Mouse (Mus musculus): ENCODE data around the gene Fsd2. TPM values are rescaled to one million over a fixed set of nuclear protein-coding genes. Genes with fewer than 3 reads are reported as not detected.

Gene Fsd2
- polyA plus RNA-seq, 1 experiment = 0.43 TPM

DNA sequence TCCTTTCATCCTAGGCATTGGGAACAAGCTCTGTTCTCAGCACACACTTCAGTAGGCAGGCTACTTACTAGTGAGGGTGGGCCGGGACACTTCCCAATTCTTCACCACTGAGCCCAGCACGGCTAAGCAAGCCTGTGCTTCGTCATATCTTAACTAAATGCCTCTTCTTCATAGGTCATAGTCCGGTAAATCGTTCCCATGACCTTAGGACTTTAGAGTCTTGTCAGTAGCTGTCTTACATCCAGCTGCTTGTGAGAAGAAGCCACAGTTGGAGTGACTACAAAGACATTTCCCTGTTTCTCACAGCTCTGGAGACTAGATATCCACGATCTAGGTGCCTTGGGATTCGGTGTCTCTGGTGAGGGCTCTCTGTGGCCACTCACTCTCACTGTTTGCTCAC is 18.6 kb upstream of the Fsd2 start:
- H3K4me3 ChIP-seq (ENCODE audit: control insufficient read depth, low read depth, low read length) = no peak overlapping the region
- no peaks in the 10 kb centered on the region for H3K4me1 ChIP-seq (ENCODE audit: control insufficient read depth, insufficient read depth, low read length)
- TF ChIP-seq POLR2A (IDR thresholded peaks at IDR 0.05; ENCODE audit: control insufficient read depth, low read depth, low read length) = no peak
- TF ChIP-seq CTCF (IDR thresholded peaks at IDR 0.05; ENCODE audit: control insufficient read depth, insufficient read depth, insufficient replicate concordance, low read depth, low read length) = no peak
- H3K27ac ChIP-seq (ENCODE audit: control insufficient read depth, insufficient read depth, low read depth, low read length) = no peak overlapping the region
- H3K36me3 ChIP-seq (ENCODE audit: control insufficient read depth, insufficient read depth, low read length) = no peaks in the 10 kb centered on the region; the same call in 1 of the 2 replicates
- H3K27me3 ChIP-seq (ENCODE audit: control insufficient read depth, insufficient read depth, low read length) = no peaks in the 10 kb centered on the region

DNA sequence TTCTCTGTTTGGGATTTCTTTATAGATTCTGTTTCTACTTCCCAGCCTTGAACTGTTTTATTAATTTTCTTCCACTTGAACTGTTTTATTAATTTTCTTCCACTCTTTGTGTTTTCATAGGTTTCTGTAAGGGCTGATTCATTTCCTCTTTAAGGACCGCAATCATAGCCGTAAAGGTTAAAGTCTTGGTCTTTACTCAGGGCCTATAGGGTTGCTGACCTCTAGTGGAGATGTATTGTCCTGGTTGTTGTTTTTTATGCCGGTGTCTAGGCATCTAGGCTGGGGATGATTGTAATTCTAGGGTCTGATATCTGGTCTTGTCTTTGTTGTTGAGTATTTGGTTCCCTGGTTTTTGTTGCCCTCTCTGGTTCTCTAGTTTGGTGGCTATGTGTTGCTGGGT is 16.8 kb upstream of the Fsd2 start:
- H3K27me3 ChIP-seq (ENCODE audit: control insufficient read depth, insufficient read depth, low read length) = no peaks in the 10 kb centered on the region
- no peaks in the 10 kb centered on the region; the same call in 1 of the 2 replicates for H3K36me3 ChIP-seq (ENCODE audit: control insufficient read depth, insufficient read depth, low read length)
- H3K27ac ChIP-seq (ENCODE audit: control insufficient read depth, insufficient read depth, low read depth, low read length) = no peak overlapping the region
- H3K4me1 ChIP-seq (ENCODE audit: control insufficient read depth, insufficient read depth, low read length) = no peaks in the 10 kb centered on the region
- H3K4me3 ChIP-seq (ENCODE audit: control insufficient read depth, low read depth, low read length) = no peak overlapping the region
- TF ChIP-seq CTCF (IDR thresholded peaks at IDR 0.05; ENCODE audit: control insufficient read depth, insufficient read depth, insufficient replicate concordance, low read depth, low read length) (no peak), POLR2A (IDR thresholded peaks at IDR 0.05; ENCODE audit: control insufficient read depth, low read depth, low read length) (no peak)

DNA sequence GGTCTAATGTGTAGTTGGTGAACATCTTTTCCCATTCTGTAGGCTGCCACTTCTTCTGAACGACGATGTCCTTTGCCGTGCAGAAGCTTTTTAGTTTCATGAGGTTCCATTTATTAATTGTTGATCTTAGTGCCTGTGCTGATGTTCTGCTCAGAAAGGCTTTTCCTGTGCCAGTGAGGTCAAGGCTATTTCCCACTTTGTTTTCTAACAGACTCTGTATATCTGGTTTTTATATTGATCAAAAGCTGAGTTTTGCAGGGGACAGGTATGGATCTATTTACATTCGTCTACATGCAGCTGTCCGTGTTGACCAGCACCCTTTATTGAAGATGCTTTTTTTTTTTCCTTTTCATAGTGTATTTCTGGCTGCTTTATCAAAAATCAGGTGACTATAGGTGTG is 12.6 kb upstream of the Fsd2 start:
- H3K4me3 ChIP-seq (ENCODE audit: control insufficient read depth, low read depth, low read length) = no peak overlapping the region

DNA sequence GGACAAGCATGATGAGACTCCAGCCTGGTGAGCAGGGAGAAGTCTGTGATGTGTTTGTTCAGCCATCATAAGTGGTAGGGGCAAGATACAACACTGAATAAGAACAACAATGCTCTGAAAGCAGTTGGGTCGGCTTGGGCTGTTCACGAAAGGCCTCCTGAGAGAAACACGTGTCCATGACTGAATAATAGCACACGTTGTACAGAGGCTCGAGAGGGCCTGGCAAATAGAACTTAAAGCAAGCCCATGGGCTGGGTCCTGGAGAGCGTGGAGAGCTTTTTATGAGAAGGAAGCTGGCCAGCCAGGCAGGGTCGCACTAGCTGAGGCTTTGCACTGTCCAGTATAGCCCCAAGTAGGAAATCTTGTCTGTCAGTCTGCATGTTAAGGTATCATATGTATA is 11.7 kb upstream of the Fsd2 start:
- H3K36me3 ChIP-seq (ENCODE audit: control insufficient read depth, insufficient read depth, low read length) = peaks cover 5% of the 10 kb centered on the region
- peaks cover 2% of the 10 kb centered on the region; the same call in 1 of the 2 replicates for H3K4me1 ChIP-seq (ENCODE audit: control insufficient read depth, insufficient read depth, low read length)
- H3K4me3 ChIP-seq (ENCODE audit: control insufficient read depth, low read depth, low read length) = no peak overlapping the region
- no peak overlapping the region for H3K27ac ChIP-seq (ENCODE audit: control insufficient read depth, insufficient read depth, low read depth, low read length)
- H3K27me3 ChIP-seq (ENCODE audit: control insufficient read depth, insufficient read depth, low read length) = no peaks in the 10 kb centered on the region
- no peak for TF ChIP-seq CTCF (IDR thresholded peaks at IDR 0.05; ENCODE audit: control insufficient read depth, insufficient read depth, insufficient replicate concordance, low read depth, low read length)
- TF ChIP-seq POLR2A (IDR thresholded peaks at IDR 0.05; ENCODE audit: control insufficient read depth, low read depth, low read length) = no peak

More for the DNA sequence above, 12.6 kb upstream of the Fsd2 start:
- no peaks in the 10 kb centered on the region for H3K27me3 ChIP-seq (ENCODE audit: control insufficient read depth, insufficient read depth, low read length)
- TF ChIP-seq POLR2A (IDR thresholded peaks at IDR 0.05; ENCODE audit: control insufficient read depth, low read depth, low read length) = no peak
- TF ChIP-seq CTCF (IDR thresholded peaks at IDR 0.05; ENCODE audit: control insufficient read depth, insufficient read depth, insufficient replicate concordance, low read depth, low read length) = no peak
- no peak overlapping the region for H3K27ac ChIP-seq (ENCODE audit: control insufficient read depth, insufficient read depth, low read depth, low read length)
- H3K36me3 ChIP-seq (ENCODE audit: control insufficient read depth, insufficient read depth, low read length) = peaks cover 5% of the 10 kb centered on the region
- H3K4me1 ChIP-seq (ENCODE audit: control insufficient read depth, insufficient read depth, low read length) = peaks cover 2% of the 10 kb centered on the region; the same call in 1 of the 2 replicates

DNA sequence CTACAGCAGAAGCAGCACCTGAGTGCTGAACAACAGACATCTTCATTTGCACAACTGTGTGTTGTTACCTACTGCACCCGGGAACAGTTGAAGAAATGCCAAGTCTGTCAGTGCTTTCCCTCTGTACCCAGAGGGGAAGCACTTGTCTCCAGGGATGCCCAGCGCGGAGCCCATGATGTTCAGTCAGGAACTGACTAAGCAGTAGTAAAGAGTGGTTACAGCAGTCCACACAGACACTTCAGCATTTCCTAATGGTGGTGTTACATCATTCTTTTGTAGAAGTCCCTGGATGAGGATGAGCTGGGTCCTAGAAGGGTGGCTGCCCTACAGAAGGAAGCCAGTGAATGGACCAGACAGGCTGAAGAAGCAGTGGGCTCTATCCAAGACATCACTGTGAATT is 11.1 kb upstream of the Fsd2 start:
- Histone ChIP-seq H3K4me3 (ENCODE audit: control insufficient read depth, low read depth, low read length) (no peak overlapping the region), H3K27ac (ENCODE audit: control insufficient read depth, insufficient read depth, low read depth, low read length) (no peak overlapping the region), H3K4me1 (ENCODE audit: control insufficient read depth, insufficient read depth, low read length) (peaks cover 2% of the 10 kb centered on the region; the same call in 1 of the 2 replicates), H3K27me3 (ENCODE audit: control insufficient read depth, insufficient read depth, low read length) (no peaks in the 10 kb centered on the region), H3K36me3 (ENCODE audit: control insufficient read depth, insufficient read depth, low read length) (peaks cover 5% of the 10 kb centered on the region)
- TF ChIP-seq CTCF (IDR thresholded peaks at IDR 0.05; ENCODE audit: control insufficient read depth, insufficient read depth, insufficient replicate concordance, low read depth, low read length) (no peak), POLR2A (IDR thresholded peaks at IDR 0.05; ENCODE audit: control insufficient read depth, low read depth, low read length) (no peak)

DNA sequence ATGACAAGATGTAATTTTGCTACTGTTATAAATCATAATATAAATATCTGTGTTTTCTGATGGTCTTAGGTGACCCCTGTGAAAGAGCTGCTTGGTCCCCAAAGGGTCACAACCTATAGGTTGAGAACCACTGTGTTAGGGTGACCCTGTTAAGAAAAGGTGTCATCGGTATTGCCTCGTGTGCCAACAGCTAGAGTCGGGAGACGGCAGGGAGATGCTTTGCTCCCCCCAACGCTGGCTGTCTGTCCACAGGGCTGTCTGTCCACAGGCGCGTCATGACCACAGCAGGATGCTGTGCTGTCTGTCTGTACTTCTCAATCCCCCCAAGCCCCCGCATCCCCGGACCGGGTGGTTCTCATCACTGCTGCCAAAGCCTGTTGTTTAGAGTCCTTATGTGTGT is 8.9 kb upstream of the Fsd2 start:
- H3K27me3 ChIP-seq (ENCODE audit: control insufficient read depth, insufficient read depth, low read length) = no peaks in the 10 kb centered on the region
- no peak overlapping the region for H3K27ac ChIP-seq (ENCODE audit: control insufficient read depth, insufficient read depth, low read depth, low read length)
- H3K4me1 ChIP-seq (ENCODE audit: control insufficient read depth, insufficient read depth, low read length) = peaks cover 4% of the 10 kb centered on the region; the same call in 1 of the 2 replicates
- TF ChIP-seq CTCF (IDR thresholded peaks at IDR 0.05; ENCODE audit: control insufficient read depth, insufficient read depth, insufficient replicate concordance, low read depth, low read length) (no peak), POLR2A (IDR thresholded peaks at IDR 0.05; ENCODE audit: control insufficient read depth, low read depth, low read length) (no peak)
- H3K36me3 ChIP-seq (ENCODE audit: control insufficient read depth, insufficient read depth, low read length) = peaks cover 5% of the 10 kb centered on the region
- no peak overlapping the region for H3K4me3 ChIP-seq (ENCODE audit: control insufficient read depth, low read depth, low read length)

DNA sequence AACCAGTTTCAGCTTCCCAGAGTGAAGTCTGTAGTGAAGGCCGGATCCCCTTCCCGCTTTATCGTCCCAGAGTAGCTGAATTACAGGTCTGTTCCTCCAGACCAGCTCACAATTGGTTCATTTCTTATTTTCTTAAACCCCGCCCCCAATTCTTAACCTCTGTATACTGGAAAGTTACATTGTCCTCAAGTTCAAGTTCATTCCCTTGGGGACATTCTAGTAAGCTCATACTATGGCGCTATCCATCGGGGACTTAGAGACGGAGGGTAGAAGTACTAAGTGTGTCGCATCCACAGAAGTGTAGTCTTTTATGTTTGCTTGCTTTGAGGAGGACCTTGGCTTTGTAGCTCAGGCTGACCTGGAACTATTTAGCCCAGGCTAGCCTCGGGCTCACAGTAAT is 7.1 kb upstream of the Fsd2 start:
- TF ChIP-seq POLR2A (IDR thresholded peaks at IDR 0.05; ENCODE audit: control insufficient read depth, low read depth, low read length) = no peak
- H3K36me3 ChIP-seq (ENCODE audit: control insufficient read depth, insufficient read depth, low read length) = peaks cover 5% of the 10 kb centered on the region
- H3K27me3 ChIP-seq (ENCODE audit: control insufficient read depth, insufficient read depth, low read length) = no peaks in the 10 kb centered on the region
- H3K4me3 ChIP-seq (ENCODE audit: control insufficient read depth, low read depth, low read length) = no peak overlapping the region
- no peak overlapping the region for H3K27ac ChIP-seq (ENCODE audit: control insufficient read depth, insufficient read depth, low read depth, low read length)
- peaks cover 4% of the 10 kb centered on the region; the same call in 1 of the 2 replicates for H3K4me1 ChIP-seq (ENCODE audit: control insufficient read depth, insufficient read depth, low read length)

DNA sequence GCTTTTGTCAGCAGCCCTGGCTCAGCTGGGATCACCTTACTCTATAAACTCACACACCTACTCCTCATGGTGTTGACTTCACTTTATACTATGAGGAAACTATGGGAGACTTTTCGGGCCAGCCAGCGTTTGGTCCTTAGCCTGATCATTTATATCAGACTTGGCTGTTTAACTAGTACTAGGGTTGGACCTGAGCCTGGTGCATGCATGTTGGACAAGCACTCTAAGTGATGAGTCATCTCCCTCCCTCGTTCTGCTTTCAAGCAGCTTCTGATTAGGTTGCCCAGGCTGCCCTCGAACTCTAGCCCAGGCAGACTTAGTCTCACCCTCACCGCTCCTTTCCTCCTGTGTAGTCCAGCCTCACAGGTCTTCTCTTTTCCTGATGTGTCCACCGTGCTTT is 6.7 kb upstream of the Fsd2 start:
- H3K4me3 ChIP-seq (ENCODE audit: control insufficient read depth, low read depth, low read length) = peak overlapping the region; percentile 6; the same call in 1 of the 2 replicates
- peaks cover 4% of the 10 kb centered on the region; the same call in 1 of the 2 replicates for H3K4me1 ChIP-seq (ENCODE audit: control insufficient read depth, insufficient read depth, low read length)
- H3K27ac ChIP-seq (ENCODE audit: control insufficient read depth, insufficient read depth, low read depth, low read length) = no peak overlapping the region
- no peaks in the 10 kb centered on the region for H3K27me3 ChIP-seq (ENCODE audit: control insufficient read depth, insufficient read depth, low read length)
- H3K36me3 ChIP-seq (ENCODE audit: control insufficient read depth, insufficient read depth, low read length) = peaks cover 5% of the 10 kb centered on the region
- TF ChIP-seq POLR2A (IDR thresholded peaks at IDR 0.05; ENCODE audit: control insufficient read depth, low read depth, low read length) = no peak
- TF ChIP-seq CTCF (IDR thresholded peaks at IDR 0.05; ENCODE audit: control insufficient read depth, insufficient read depth, insufficient replicate concordance, low read depth, low read length) = no peak
